Mouse (Mus musculus) liver, postnatal 0 days (tissue): ENCODE results near the gene Hsph1. TPM values are rescaled to one million over a fixed set of nuclear protein-coding genes. Genes with fewer than 3 reads are reported as not detected.
A peak's percentile ranks its signal among the peaks of the same experiment; 100 is the strongest.

ENCODE experiments used
- ATAC-seq: fragments of 200-750 bp; cut with Nextera tagmentation; 2 replicates; pipeline ENCODE4 v1.8.0; 2017; ENCODE audit warnings: mild to moderate bottlenecking, moderate library complexity
- DNase-seq: peaks from one replicate; pipeline ENCODE4 v3.0.0-alpha.2; 2016
- H3K27ac ChIP-seq: fragments of 300-500 bp; sonication (generic); 2 replicates; pipeline ENCODE4 v1.5.1; 2014; ENCODE audit warnings: antibody characterized with exemption, moderate library complexity, mild to moderate bottlenecking, low read depth
- H3K27me3 ChIP-seq: fragments of 300-500 bp; sonication (generic); 2 replicates; pipeline ENCODE4 v1.6.1; 2014; ENCODE audit warnings: low read length, control low read depth, mixed read lengths; ENCODE audit not compliant: insufficient read depth
- H3K36me3 ChIP-seq: fragments of 300-500 bp; sonication (generic); replicated peaks from 2 replicates; pipeline ENCODE4 v1.6.1; 2014; ENCODE audit warnings: mild to moderate bottlenecking, control low read depth, low read length, moderate library complexity, mixed read lengths; ENCODE audit not compliant: insufficient read depth
- H3K4me1 ChIP-seq: fragments of 300-500 bp; sonication (generic); 2 replicates; pipeline ENCODE4 v1.6.1; 2014; ENCODE audit warnings: antibody characterized with exemption, mild to moderate bottlenecking, control low read depth; ENCODE audit not compliant: insufficient read depth
- H3K4me2 ChIP-seq: fragments of 300-500 bp; sonication (generic); 2 replicates; pipeline ENCODE4 v1.6.1; 2014; ENCODE audit warnings: low read depth, mild to moderate bottlenecking, low read length, moderate library complexity, mixed read lengths
- H3K4me3 ChIP-seq: fragments of 300-500 bp; sonication (generic); 2 replicates; pipeline ENCODE4 v1.5.1; 2014; ENCODE audit warnings: low read depth, low read length
- H3K9ac ChIP-seq: fragments of 300-500 bp; sonication (generic); replicated peaks from 2 replicates; pipeline ENCODE4 v1.6.1; 2014; ENCODE audit warnings: mild to moderate bottlenecking, moderate library complexity
- H3K9me3 ChIP-seq: fragments of 300-500 bp; sonication (generic); 2 replicates; pipeline ENCODE4 v1.6.1; 2016; ENCODE audit warnings: mild to moderate bottlenecking, control low read depth, low read length, mixed read lengths
- CTCF ChIP-seq: sonication (generic); IDR thresholded peaks from 2 replicates; pipeline ENCODE4 v1.5.1; 2016; ENCODE audit warnings: antibody characterized with exemption, low read depth
- EP300 ChIP-seq: IDR thresholded peaks from 2 replicates; pipeline ENCODE4 v1.6.1; 2016; ENCODE audit warnings: antibody characterized with exemption, low read depth, mild to moderate bottlenecking
- WGBS: fragments of 180-500 bp; shearing (Covaris S2); extraction: QIAGEN DNeasy Blood & Tissue Kit; methylation state at CpG from one replicate; pipeline ENCODE4 v1.1.7; 2014; ENCODE audit not compliant: insufficient replicate concordance; 5-methylcytosine and 5-hydroxymethylcytosine counted together
- polyA plus RNA-seq: library from polyadenylated mRNA; unstranded; fragments of >200 nt; fragmentation: Nextera tagmentation; extraction: Ambion mirVana; gene quantifications from 2 replicates; pipeline ENCODE4 v1.2.1, GENCODE M21; 2015

Gene Hsph1
- polyA plus RNA-seq, 1 experiment from 2014 or later: 6.4 TPM

- Histone ChIP-seq H3K36me3 (no peaks in the 10 kb centered on the region), H3K4me2 (no peak overlapping the region), H3K4me3 (no peak overlapping the region), H3K4me1 (peaks cover 8% of the 10 kb centered on the region), H3K9me3 (no peaks in the 10 kb centered on the region), H3K27me3 (peaks cover 11% of the 10 kb centered on the region), H3K27ac (no peak overlapping the region), H3K9ac (no peak overlapping the region)
- ATAC-seq: no peak
- 85% methylated on average over 3 of the region's 3 CpGs for WGBS
- no peak for TF ChIP-seq EP300
- no peak for TF ChIP-seq CTCF
- DNase-seq: no peak
Observed at GRCm38 (mm10) chr5:149677196-149677595, 41.0 kb upstream of the Hsph1 start.

- Histone ChIP-seq H3K4me3 (no peak overlapping the region), H3K9ac (no peak overlapping the region), H3K36me3 (no peaks in the 10 kb centered on the region), H3K9me3 (no peaks in the 10 kb centered on the region), H3K4me2 (no peak overlapping the region), H3K4me1 (no peaks in the 10 kb centered on the region), H3K27ac (no peak overlapping the region), H3K27me3 (no peaks in the 10 kb centered on the region)
- ATAC-seq: no peak
- 74% methylated on average over 5 of the region's 5 CpGs for whole genome bisulfite sequencing
- DNase-seq: no peak
- no peak for TF ChIP-seq CTCF
- TF ChIP-seq EP300: no peak
Observed at GRCm38 (mm10) chr5:149663417-149663816, 27.2 kb upstream of the Hsph1 start.

- H3K4me2 ChIP-seq: no peak overlapping the region
- 87% methylated on average over 6 of the region's 6 CpGs for WGBS
Observed at GRCm38 (mm10) chr5:149662980-149663379, 26.8 kb upstream of the Hsph1 start.

GRCm38 (mm10) chr5:149661428-149661827, 25.3 kb upstream of the Hsph1 start:
- Histone ChIP-seq H3K9ac (no peak overlapping the region), H3K27me3 (no peaks in the 10 kb centered on the region), H3K4me1 (no peaks in the 10 kb centered on the region), H3K9me3 (no peaks in the 10 kb centered on the region), H3K27ac (no peak overlapping the region), H3K4me3 (no peak overlapping the region), H3K36me3 (no peaks in the 10 kb centered on the region), H3K4me2 (no peak overlapping the region)
- 84% methylated on average over 6 of the region's 6 CpGs for WGBS
- TF ChIP-seq EP300: no peak
- TF ChIP-seq CTCF: peak; percentile 23; the same call in 1 of the 2 replicates
- no peak for DNase-seq
- no peak for ATAC-seq

More at GRCm38 (mm10) chr5:149662980-149663379, 26.8 kb upstream of the Hsph1 start:
- TF ChIP-seq CTCF (peak; percentile 27; the same call in 1 of the 2 replicates), EP300 (no peak)
- no peaks in the 10 kb centered on the region for H3K36me3 ChIP-seq
- DNase-seq (no peak), ATAC-seq (no peak)
- no peak overlapping the region for H3K27ac ChIP-seq
- no peaks in the 10 kb centered on the region for H3K9me3 ChIP-seq
- H3K4me3 ChIP-seq: no peak overlapping the region
- no peak overlapping the region for H3K9ac ChIP-seq
- no peaks in the 10 kb centered on the region for H3K27me3 ChIP-seq
- H3K4me1 ChIP-seq: no peaks in the 10 kb centered on the region

GRCm38 (mm10) chr5:149659414-149659780, 23.2 kb upstream of the Hsph1 start:
- H3K9ac ChIP-seq: no peak overlapping the region

DNA sequence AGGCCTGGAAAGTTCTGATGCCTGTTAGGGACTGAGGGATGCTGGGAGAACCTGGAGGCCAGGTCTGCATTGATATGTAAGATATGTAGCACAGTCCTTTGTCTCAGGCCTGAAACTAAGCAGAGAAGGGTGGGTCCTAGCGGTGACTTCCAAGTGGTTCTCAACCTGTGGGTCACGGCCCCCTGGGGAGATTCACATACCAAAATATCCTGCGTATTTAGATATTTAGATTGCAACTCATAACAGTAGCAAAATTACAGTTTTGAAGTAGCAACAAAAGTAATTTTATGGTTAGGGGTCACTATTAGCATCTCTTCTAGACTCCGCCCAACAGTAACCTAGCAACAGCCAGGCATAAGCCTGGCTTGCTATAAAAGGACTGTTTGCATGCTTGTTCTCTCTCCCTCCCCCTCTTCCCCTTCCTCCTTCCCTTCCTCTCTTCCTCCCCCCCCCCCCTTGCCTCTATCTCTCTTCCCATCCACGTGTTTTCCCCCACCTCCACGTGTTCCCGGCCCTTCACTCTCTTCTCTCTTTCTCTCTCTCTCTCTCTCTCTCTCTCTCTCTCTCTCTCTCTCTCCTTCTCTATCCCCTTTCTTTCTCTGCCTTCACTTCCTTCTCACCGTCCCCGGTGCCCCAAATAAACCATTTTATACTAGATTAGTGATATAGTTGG, 22.7 kb upstream of the Hsph1 start:
- H3K27ac ChIP-seq: no peak overlapping the region
- no peak for ATAC-seq
- no peak overlapping the region for H3K4me2 ChIP-seq
- H3K4me3 ChIP-seq: no peak overlapping the region
- no peaks in the 10 kb centered on the region for H3K4me1 ChIP-seq
- no peak for DNase-seq
- no peaks in the 10 kb centered on the region for H3K27me3 ChIP-seq
- 64% methylated on average over 9 of the region's 9 CpGs for WGBS
- no peaks in the 10 kb centered on the region for H3K36me3 ChIP-seq
- H3K9ac ChIP-seq: no peak overlapping the region
- TF ChIP-seq CTCF: no peak
- no peak for TF ChIP-seq EP300
- no peaks in the 10 kb centered on the region for H3K9me3 ChIP-seq

More at GRCm38 (mm10) chr5:149659414-149659780, 23.2 kb upstream of the Hsph1 start:
- 45% methylated on average over 9 of the region's 9 CpGs for WGBS
- TF ChIP-seq EP300 (no peak), CTCF (no peak)
- Histone ChIP-seq H3K27ac (no peak overlapping the region), H3K4me1 (no peaks in the 10 kb centered on the region), H3K4me3 (no peak overlapping the region), H3K36me3 (no peaks in the 10 kb centered on the region), H3K27me3 (no peaks in the 10 kb centered on the region), H3K9me3 (no peaks in the 10 kb centered on the region), H3K4me2 (no peak overlapping the region)
- ATAC-seq (no peak), DNase-seq (no peak)

GRCm38 (mm10) chr5:149658022-149658421, 21.8 kb upstream of the Hsph1 start:
- Histone ChIP-seq H3K4me3 (no peak overlapping the region), H3K4me2 (no peak overlapping the region), H3K9me3 (no peaks in the 10 kb centered on the region), H3K27ac (no peak overlapping the region), H3K4me1 (no peaks in the 10 kb centered on the region), H3K9ac (no peak overlapping the region), H3K36me3 (no peaks in the 10 kb centered on the region), H3K27me3 (no peaks in the 10 kb centered on the region)
- ATAC-seq (no peak), DNase-seq (no peak)
- TF ChIP-seq CTCF: no peak
- no peak for TF ChIP-seq EP300
- WGBS: 47% methylated on average over 3 of the region's 3 CpGs
